Mouse (Mus musculus) ES-E14 (cell line): ENCODE measurements around the gene Gpr152.
"Not testable (repeated sequence)": the region's sequence is repeated elsewhere in the genome, so short reads cannot be mapped to it uniquely, and the experiment has no call there.

Experiments
- CHD2 ChIP-seq: IDR thresholded peaks from 2 replicates; pipeline ENCODE4 v1.6.1; 2014; ENCODE audit warnings: mild to moderate bottlenecking, low read depth, low read length, inconsistent platforms
- HCFC1 ChIP-seq: IDR thresholded peaks from 2 replicates; pipeline ENCODE4 v1.6.1; 2012; ENCODE audit warnings: low read length, inconsistent platforms, borderline replicate concordance; ENCODE audit not compliant: insufficient read depth
- MAFK ChIP-seq: IDR thresholded peaks from 2 replicates; pipeline ENCODE4 v1.6.1; 2014; ENCODE audit warnings: mild to moderate bottlenecking, low read depth, low read length, inconsistent platforms; ENCODE audit not compliant: insufficient read depth
- ZC3H11A ChIP-seq: IDR thresholded peaks from 2 replicates; pipeline ENCODE4 v1.6.1; 2012; ENCODE audit warnings: low read depth, mild to moderate bottlenecking, inconsistent platforms, low read length, borderline replicate concordance
- ZNF384 ChIP-seq: IDR thresholded peaks from 2 replicates; pipeline ENCODE4 v1.6.1; 2012; ENCODE audit warnings: low read depth, low read length, inconsistent platforms

- TF ChIP-seq ZNF384, ZC3H11A, CHD2, HCFC1, MAFK: not testable (repeated sequence)
These were observed 14.3 kb upstream of the Gpr152 start for GRCm38 (mm10) chr19:4125268-4125667.
